Mouse (Mus musculus) stomach, embryonic 15.5 days (tissue): ENCODE results near the gene Tcte2. TPM values are rescaled to one million over a fixed set of nuclear protein-coding genes. Genes with fewer than 3 reads are reported as not detected.

Experiments
- ATAC-seq: fragments of 200-750 bp; cut with Nextera tagmentation; 2 replicates; pipeline ENCODE4 v1.8.0; 2017; ENCODE audit warnings: low read depth, moderate number of reproducible peaks, moderate TSS enrichment; ENCODE audit not compliant: insufficient read depth, low FRiP score
- H3K27ac ChIP-seq: fragments of 300-500 bp; sonication (generic); 2 replicates; pipeline ENCODE4 v1.5.1; 2015; ENCODE audit warnings: mild to moderate bottlenecking, inconsistent platforms
- H3K27me3 ChIP-seq: fragments of 300-500 bp; sonication (generic); replicated peaks from 2 replicates; pipeline ENCODE4 v1.6.1; 2015; ENCODE audit warnings: inconsistent platforms
- H3K36me3 ChIP-seq: fragments of 300-500 bp; sonication (generic); 2 replicates; pipeline ENCODE4 v1.6.1; 2015; ENCODE audit warnings: inconsistent platforms
- H3K4me1 ChIP-seq: fragments of 300-500 bp; sonication (generic); 2 replicates; pipeline ENCODE4 v1.6.1; 2015; ENCODE audit warnings: inconsistent platforms
- H3K4me2 ChIP-seq: fragments of 300-500 bp; sonication (generic); 2 replicates; pipeline ENCODE4 v1.6.1; 2015; ENCODE audit warnings: mild to moderate bottlenecking, inconsistent platforms
- H3K4me3 ChIP-seq: fragments of 300-500 bp; sonication (generic); replicated peaks from 2 replicates; pipeline ENCODE4 v1.5.1; 2015; ENCODE audit warnings: inconsistent platforms
- H3K9ac ChIP-seq: fragments of 300-500 bp; sonication (generic); 2 replicates; pipeline ENCODE4 v1.6.1; 2015; ENCODE audit warnings: inconsistent platforms
- H3K9me3 ChIP-seq: fragments of 300-500 bp; sonication (generic); 2 replicates; pipeline ENCODE4 v1.6.1; 2016; ENCODE audit warnings: inconsistent platforms
- WGBS: fragments of 180-500 bp; shearing (Covaris S2); methylation state at CpG from one replicate; pipeline ENCODE4 v1.1.7; 2015; 5-methylcytosine and 5-hydroxymethylcytosine counted together
- polyA plus RNA-seq: library from polyadenylated mRNA; unstranded; fragments of >200 nt; fragmentation: Nextera tagmentation; extraction: Ambion mirVana; gene quantifications from 2 replicates; pipeline ENCODE4 v1.2.1, GENCODE M21; 2015

The Tcte2 gene
- polyA plus RNA-seq, 1 experiment from 2014 or later, result 7.4 TPM

- Histone ChIP-seq H3K4me1 (peaks cover 7% of the 10 kb centered on the region; the same call in 1 of the 2 replicates), H3K9ac (no peak overlapping the region), H3K9me3 (no peaks in the 10 kb centered on the region), H3K4me2 (no peak overlapping the region), H3K27me3 (no peaks in the 10 kb centered on the region), H3K36me3 (no peaks in the 10 kb centered on the region), H3K27ac (no peak overlapping the region), H3K4me3 (no peak overlapping the region)
- WGBS, result 87% methylated on average over 13 of the region's 13 CpGs
- ATAC-seq, result no peak
Observed at GRCm38 (mm10) chr17:13663386-13664166, 98.0 kb downstream of the Tcte2 start.

Other genes with a start within 250 kb of the Tcte2 start
- gene Afdn, start 1.3 kb downstream of the Tcte2 start, polyA plus RNA-seq, result 95.9 and 107 TPM in 2 replicates
- not detected in 2 replicates for gene Gm7168, start 186.5 kb upstream of the Tcte2 start, polyA plus RNA-seq
- not detected in 2 replicates for gene Gm7356, start 241.9 kb upstream of the Tcte2 start, polyA plus RNA-seq